Mouse (Mus musculus) myocyte (in vitro differentiated cells): ENCODE measurements around the gene Ubfd1. TPM values are rescaled to one million over a fixed set of nuclear protein-coding genes. Genes with fewer than 3 reads are reported as not detected.

Source experiments
- H3K27me3 ChIP-seq: one replicate; pipeline ENCODE4 v1.6.1; 2011; ENCODE audit not compliant: control insufficient read depth, insufficient read depth, insufficient read length
- H3K36me3 ChIP-seq: one replicate; pipeline ENCODE4 v1.6.1; 2011; ENCODE audit not compliant: control insufficient read depth, insufficient read depth
- H3K4me2 ChIP-seq: one replicate; pipeline ENCODE4 v1.6.1; 2011; ENCODE audit warnings: low read depth, control low read depth
- H3K4me3 ChIP-seq: one replicate; pipeline ENCODE4 v1.5.1; 2011; ENCODE audit warnings: mild to moderate bottlenecking, control low read depth, moderate library complexity
- H3K79me2 ChIP-seq: one replicate; pipeline ENCODE4 v1.6.1; 2011; ENCODE audit not compliant: control insufficient read depth, insufficient read depth
- H3ac ChIP-seq: one replicate; pipeline ENCODE4 v1.6.1; 2011; ENCODE audit not compliant: control insufficient read depth, insufficient read length
- CEBPB ChIP-seq: IDR thresholded peaks from 2 replicates; pipeline ENCODE4 v1.6.1; 2011; ENCODE audit warnings: mild to moderate bottlenecking, moderate library complexity; ENCODE audit not compliant: poor library complexity, insufficient read depth, severe bottlenecking
- E2F4 ChIP-seq: IDR thresholded peaks from one replicate; pipeline ENCODE4 v1.6.1; 2011; ENCODE audit warnings: mild to moderate bottlenecking, control low read depth, moderate library complexity; ENCODE audit not compliant: insufficient read depth
- MAX ChIP-seq: IDR thresholded peaks from one replicate; pipeline ENCODE4 v1.6.1; 2011; ENCODE audit warnings: low read depth, mild to moderate bottlenecking, control low read depth
- MYOD1 ChIP-seq, 3 experiments: IDR thresholded peaks; one replicate each; pipeline ENCODE4 v1.6.1; 2011; ENCODE audit warnings: control low read depth in 2 of 3, low read depth in 2 of 3, mild to moderate bottlenecking in 2 of 3, moderate library complexity in 1 of 3; ENCODE audit not compliant: insufficient read length in 2 of 3, control insufficient read depth in 1 of 3
- MYOG ChIP-seq, 3 experiments: IDR thresholded peaks; one replicate each; pipeline ENCODE4 v1.6.1; 2011; ENCODE audit warnings: control low read depth in 2 of 3, low read depth in 2 of 3, mild to moderate bottlenecking in 2 of 3; ENCODE audit not compliant: insufficient read length in 2 of 3, control insufficient read depth in 1 of 3, insufficient read depth in 1 of 3
- POLR2A ChIP-seq: IDR thresholded peaks from one replicate; pipeline ENCODE4 v1.6.1; 2011; ENCODE audit warnings: low read depth, mild to moderate bottlenecking, control low read depth, moderate library complexity; ENCODE audit not compliant: insufficient read length
- POLR2AphosphoS2 ChIP-seq: IDR thresholded peaks from one replicate; pipeline ENCODE4 v1.6.1; 2011; ENCODE audit warnings: low read depth, control low read depth; ENCODE audit not compliant: insufficient read length
- REST ChIP-seq: IDR thresholded peaks from one replicate; pipeline ENCODE4 v1.6.1; 2011; ENCODE audit warnings: mild to moderate bottlenecking, control low read depth, moderate library complexity; ENCODE audit not compliant: insufficient read depth, insufficient read length
- SRF ChIP-seq: IDR thresholded peaks from one replicate; pipeline ENCODE4 v1.6.1; 2011; ENCODE audit warnings: low read depth; ENCODE audit not compliant: control insufficient read depth, insufficient read length
- TCF12 ChIP-seq: IDR thresholded peaks from one replicate; pipeline ENCODE4 v1.6.1; 2011; ENCODE audit warnings: mild to moderate bottlenecking, control low read depth; ENCODE audit not compliant: poor library complexity, insufficient read depth, severe bottlenecking
- TCF3 ChIP-seq: IDR thresholded peaks from one replicate; pipeline ENCODE4 v1.6.1; 2011; ENCODE audit warnings: low read depth, control low read depth; ENCODE audit not compliant: insufficient read length
- USF1 ChIP-seq: IDR thresholded peaks from one replicate; pipeline ENCODE4 v1.6.1; 2011; ENCODE audit warnings: low read depth, mild to moderate bottlenecking, control low read depth, moderate library complexity
- polyA plus RNA-seq: library from polyadenylated mRNA; unstranded; fragments of >200 nt; fragmentation: generic; extraction: Trizol; gene quantifications from one replicate; pipeline ENCODE4 v1.2.1, GENCODE M21; 2012; ENCODE audit warnings: missing spikeins

The Ubfd1 gene
- 19.9 TPM for polyA plus RNA-seq

DNA sequence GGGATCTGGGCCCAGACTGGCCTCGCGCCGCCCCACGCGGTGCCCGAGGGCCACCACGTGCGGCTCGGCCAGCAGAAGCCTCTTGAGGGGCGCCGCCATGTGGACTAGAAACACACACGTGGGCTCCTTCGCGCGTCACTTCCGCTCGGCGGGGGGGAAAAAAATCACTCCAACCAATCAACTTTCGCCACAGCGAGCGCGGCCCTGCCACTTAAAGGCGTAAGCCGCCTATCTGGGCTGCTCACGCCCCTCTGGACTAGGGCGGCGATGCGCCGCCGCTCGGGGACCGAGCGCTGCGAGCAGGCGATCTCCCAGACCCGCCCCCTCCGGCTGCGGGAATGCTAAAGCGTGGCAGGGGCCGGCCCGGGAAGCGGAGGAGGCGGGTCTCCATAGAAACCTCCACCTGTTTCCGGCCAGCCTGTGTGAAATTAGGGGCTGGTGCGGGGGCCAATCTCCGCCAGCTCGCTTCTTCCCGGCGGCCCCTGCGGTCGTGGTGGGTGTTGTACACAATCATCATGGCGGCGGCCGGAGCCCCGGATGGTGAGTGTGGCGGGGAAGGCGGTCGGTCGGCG, at the start of gene Ubfd1, which contains the start of gene Ears2:
TSS of gene Ubfd1 (plus strand) at position 231 of the 572 bp plus-strand sequence.
TSS of gene Ears2 (minus strand) at position 319 of the 572 bp plus-strand sequence.
- Histone ChIP-seq H3K27me3 (no peaks in the 10 kb centered on the region), H3K4me2 (peak within 1 kb of the TSS; percentile 94), H3K4me3 (peak within 1 kb of the TSS; percentile 62), H3K36me3 (peaks cover 25% of the 10 kb centered on the region), H3K79me2 (peaks cover 60% of the 10 kb centered on the region), H3ac (peak within 1 kb of the TSS; percentile 100)
- TF ChIP-seq POLR2AphosphoS2 (peak; percentile 40), CEBPB (no peak), REST (no peak), TCF12 (no peak), USF1 (peak; percentile 64), MAX (peak; percentile 66), MYOD1 (IDR thresholded peaks at IDR 0.05; ENCODE audit: control insufficient read depth in 1 of 3, insufficient read length in 2 of 3, low read depth in 2 of 3) (peak in 1 of 3 experiments; percentile 18), MYOG (IDR thresholded peaks at IDR 0.05; ENCODE audit: control insufficient read depth in 1 of 3, insufficient read depth in 1 of 3, insufficient read length in 2 of 3, low read depth in 2 of 3) (peak in 1 of 3 experiments; percentile 3), TCF3 (no peak), E2F4 (peak; percentile 38), POLR2A (peak; percentile 82), SRF (no peak)

GRCm38 (mm10) chr7:122018247-122018646, 48.7 kb upstream of the Ubfd1 start:
- H3K79me2 ChIP-seq: peaks cover 58% of the 10 kb centered on the region
- no peak overlapping the region for H3K4me3 ChIP-seq
- TF ChIP-seq MAX: no peak
- no peak for TF ChIP-seq MYOG (IDR thresholded peaks at IDR 0.05; ENCODE audit: control insufficient read depth in 1 of 3, insufficient read depth in 1 of 3, insufficient read length in 2 of 3, low read depth in 2 of 3)
- TF ChIP-seq POLR2AphosphoS2: no peak
- TF ChIP-seq REST: no peak
- TF ChIP-seq TCF12: no peak
- no peak for TF ChIP-seq SRF
- no peak for TF ChIP-seq MYOD1 (IDR thresholded peaks at IDR 0.05; ENCODE audit: control insufficient read depth in 1 of 3, insufficient read length in 2 of 3, low read depth in 2 of 3)
- no peak for TF ChIP-seq E2F4
- no peak for TF ChIP-seq USF1
- no peak for TF ChIP-seq CEBPB
- no peak for TF ChIP-seq TCF3
- TF ChIP-seq POLR2A: no peak
- no peak overlapping the region for H3ac ChIP-seq
- no peaks in the 10 kb centered on the region for H3K27me3 ChIP-seq
- H3K36me3 ChIP-seq: no peaks in the 10 kb centered on the region
- H3K4me2 ChIP-seq: peak overlapping the region; percentile 97

- Histone ChIP-seq H3K79me2 (peaks cover 50% of the 10 kb centered on the region), H3K36me3 (no peaks in the 10 kb centered on the region), H3K27me3 (no peaks in the 10 kb centered on the region), H3K4me3 (peak overlapping the region; percentile 65), H3ac (no peak overlapping the region), H3K4me2 (peak overlapping the region; percentile 97)
- TF ChIP-seq POLR2AphosphoS2: no peak
- TF ChIP-seq USF1: no peak
- no peak for TF ChIP-seq TCF12
- TF ChIP-seq REST: no peak
- TF ChIP-seq E2F4: no peak
- TF ChIP-seq SRF: no peak
- no peak for TF ChIP-seq POLR2A
- no peak for TF ChIP-seq MYOG (IDR thresholded peaks at IDR 0.05; ENCODE audit: control insufficient read depth in 1 of 3, insufficient read depth in 1 of 3, insufficient read length in 2 of 3, low read depth in 2 of 3)
- TF ChIP-seq CEBPB: no peak
- no peak for TF ChIP-seq TCF3
- TF ChIP-seq MYOD1 (IDR thresholded peaks at IDR 0.05; ENCODE audit: control insufficient read depth in 1 of 3, insufficient read length in 2 of 3, low read depth in 2 of 3): no peak
- no peak for TF ChIP-seq MAX
Observed at GRCm38 (mm10) chr7:122018978-122019377, 48.0 kb upstream of the Ubfd1 start.

DNA sequence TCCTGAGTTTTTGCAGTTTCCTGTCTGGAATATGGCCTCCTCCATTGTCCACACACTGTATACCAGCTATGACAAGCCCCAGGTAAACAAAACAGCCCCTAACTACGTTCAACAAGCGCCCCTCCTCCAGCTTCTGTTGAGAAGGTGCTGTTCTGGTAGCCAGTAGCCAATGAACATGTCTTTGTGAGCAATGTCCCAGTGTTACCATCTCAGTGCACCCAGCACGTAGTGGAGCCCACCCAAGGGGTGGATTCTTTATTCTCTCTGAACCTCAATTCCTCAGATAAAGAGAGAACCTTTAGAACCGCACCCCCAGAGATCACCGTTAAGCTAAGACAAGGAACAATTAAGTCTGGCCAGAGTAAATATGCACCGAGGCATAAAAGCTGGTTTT, 46.7 kb upstream of the Ubfd1 start:
- no peaks in the 10 kb centered on the region for H3K36me3 ChIP-seq
- TF ChIP-seq POLR2A (no peak), CEBPB (no peak), TCF12 (no peak), POLR2AphosphoS2 (no peak), SRF (no peak), TCF3 (no peak), MYOG (IDR thresholded peaks at IDR 0.05; ENCODE audit: control insufficient read depth in 1 of 3, insufficient read depth in 1 of 3, insufficient read length in 2 of 3, low read depth in 2 of 3) (no peak), MAX (no peak), E2F4 (no peak), USF1 (no peak), MYOD1 (IDR thresholded peaks at IDR 0.05; ENCODE audit: control insufficient read depth in 1 of 3, insufficient read length in 2 of 3, low read depth in 2 of 3) (no peak), REST (no peak)
- peak overlapping the region; percentile 97 for H3K4me2 ChIP-seq
- peak overlapping the region; percentile 25 for H3ac ChIP-seq
- peaks cover 41% of the 10 kb centered on the region for H3K79me2 ChIP-seq
- H3K4me3 ChIP-seq: peak overlapping the region; percentile 65
- H3K27me3 ChIP-seq: no peaks in the 10 kb centered on the region
